Comparison of ENCODE assay signal across 30 mouse cellular contexts in the genomic region with DNA sequence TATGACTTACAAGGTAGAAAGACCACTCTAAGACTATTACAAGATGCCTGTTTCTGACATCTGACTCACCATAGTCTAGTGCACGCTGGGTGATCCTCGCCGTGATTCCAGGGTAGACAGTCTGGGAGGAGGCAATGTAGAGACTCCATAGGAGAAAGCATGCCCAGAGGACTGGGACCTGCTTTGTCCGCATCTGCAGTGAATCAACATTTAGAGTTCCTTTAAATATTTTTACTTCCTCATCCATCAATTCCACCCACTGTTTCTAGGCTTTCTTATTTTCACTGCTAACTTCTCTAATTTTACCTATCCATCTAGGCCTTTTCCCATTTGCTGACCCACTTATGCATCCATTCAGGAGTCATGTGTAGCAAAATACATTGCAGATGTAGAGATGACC. TPM values are rescaled to one million over a fixed set of nuclear protein-coding genes. Genes with fewer than 3 reads are reported as not detected.
"Had no signal": no experiment of that assay in that cellular context is flagged by ENCODE, and none has a peak within 500 bp of the region (broad histone marks: within the 10 kb centered on the region; RNA-seq: fewer than 3 reads in every experiment).

No protein-coding gene starts in this region.

- DNase-seq: gastrocnemius, adult 2 months; gastrocnemius, postnatal 10 days; gastrocnemius, postnatal 25 days; heart, adult 2 months; heart, postnatal 14 days; heart, postnatal 36 days; kidney, adult 11 months; kidney, adult 2 months; kidney, adult 9 months; kidney, postnatal 14 days; kidney, postnatal 36 days; layer of hippocampus, adult 9-11 months; layer of hippocampus, postnatal 36 days; left cerebral cortex, postnatal 4 days had no signal

- ATAC-seq: hindbrain, postnatal 0 days; intestine, embryonic 16.5 days; liver, embryonic 12.5 days had no signal

RNA-seq across cellular contexts. Expression of gene Bpifc, which starts 11.2 kb away (rescaled TPM):
- total RNA-seq: gastrocnemius, adult 2 months; gastrocnemius, postnatal 10 days; gastrocnemius, postnatal 25 days; gastrocnemius, postnatal 4 days; heart, adult 2 months; heart, postnatal 14 days; heart, postnatal 36 days; hindbrain, postnatal 0 days; layer of hippocampus, adult 18-20 months; layer of hippocampus, postnatal 14 days; left cerebral cortex, postnatal 10 days; left cerebral cortex, postnatal 25 days; left cerebral cortex, postnatal 4 days; liver, adult 2 months had no signal
- polyA plus RNA-seq: heart, adult 2 months; heart, embryonic 11.5 days; heart, embryonic 13.5 days; heart, embryonic 15.5 days; heart, postnatal 0 days; hindbrain, embryonic 13.5 days; hindbrain, embryonic 15.5 days; intestine, embryonic 16.5 days; large intestine, adult 2 months; liver, adult 2 months; liver, embryonic 12.5 days had no signal
